Mouse (Mus musculus) embryonic facial prominence, embryonic 12.5 days (tissue): ENCODE results near the gene Chmp5. TPM values are rescaled to one million over a fixed set of nuclear protein-coding genes. Genes with fewer than 3 reads are reported as not detected.
"Not testable (repeated sequence)": the region's sequence is repeated elsewhere in the genome, so short reads cannot be mapped to it uniquely, and the experiment has no call there.

Experiments used
- ATAC-seq: fragments of 200-750 bp; cut with Nextera tagmentation; 2 replicates; pipeline ENCODE4 v1.8.0; 2017; ENCODE audit not compliant: insufficient number of reproducible peaks, insufficient read depth, low FRiP score, low TSS enrichment
- H3K27ac ChIP-seq: fragments of 300-500 bp; sonication (generic); 2 replicates; pipeline ENCODE4 v1.5.1; 2016; ENCODE audit warnings: mild to moderate bottlenecking
- H3K27me3 ChIP-seq: fragments of 300-500 bp; sonication (generic); 2 replicates; pipeline ENCODE4 v1.6.1; 2016; ENCODE audit warnings: mild to moderate bottlenecking, moderate library complexity
- H3K36me3 ChIP-seq: fragments of 300-500 bp; sonication (generic); 2 replicates; pipeline ENCODE4 v1.6.1; 2016; ENCODE audit warnings: mild to moderate bottlenecking
- H3K4me1 ChIP-seq: fragments of 300-500 bp; sonication (generic); 2 replicates; pipeline ENCODE4 v1.6.1; 2016
- H3K4me2 ChIP-seq: fragments of 300-500 bp; sonication (generic); replicated peaks from 2 replicates; pipeline ENCODE4 v1.6.1; 2016; ENCODE audit warnings: mild to moderate bottlenecking, moderate library complexity
- H3K4me3 ChIP-seq: fragments of 300-500 bp; sonication (generic); 2 replicates; pipeline ENCODE4 v1.5.1; 2016; ENCODE audit warnings: mild to moderate bottlenecking
- H3K9ac ChIP-seq: fragments of 300-500 bp; sonication (generic); 2 replicates; pipeline ENCODE4 v1.6.1; 2016; ENCODE audit warnings: mild to moderate bottlenecking, moderate library complexity
- H3K9me3 ChIP-seq: fragments of 300-500 bp; sonication (generic); 2 replicates; pipeline ENCODE4 v1.6.1; 2016; ENCODE audit warnings: mild to moderate bottlenecking, moderate library complexity
- WGBS: fragments of 180-500 bp; shearing (Covaris S2); methylation state at CpG from one replicate; pipeline ENCODE4 v1.1.7; 2016; 5-methylcytosine and 5-hydroxymethylcytosine counted together
- polyA plus RNA-seq: library from polyadenylated mRNA; unstranded; fragments of >200 nt; fragmentation: Nextera tagmentation; extraction: Ambion mirVana; gene quantifications from 2 replicates; pipeline ENCODE4 v1.2.1, GENCODE M21; 2016

Gene Chmp5
- polyA plus RNA-seq, 1 experiment from 2014 or later: 110 TPM

GRCm38 (mm10) chr4:40921288-40921687 is 26.9 kb upstream of the Chmp5 start:
- 59% methylated on average over 3 of the region's 3 CpGs for WGBS
- Histone ChIP-seq H3K27ac (no peak overlapping the region), H3K4me3 (no peak overlapping the region), H3K9me3 (no peaks in the 10 kb centered on the region), H3K4me1 (no peaks in the 10 kb centered on the region), H3K9ac (no peak overlapping the region), H3K27me3 (no peaks in the 10 kb centered on the region), H3K36me3 (no peaks in the 10 kb centered on the region), H3K4me2 (no peak overlapping the region)
- no peak for ATAC-seq

- H3K27me3 ChIP-seq: no peaks in the 10 kb centered on the region
- 71% methylated on average over 6 of the region's 6 CpGs for WGBS
- H3K27ac ChIP-seq: no peak overlapping the region
- no peak overlapping the region for H3K4me2 ChIP-seq
- H3K9me3 ChIP-seq: no peaks in the 10 kb centered on the region
- H3K9ac ChIP-seq: no peak overlapping the region
- no peak for ATAC-seq
- H3K4me3 ChIP-seq: no peak overlapping the region
- no peaks in the 10 kb centered on the region for H3K4me1 ChIP-seq
- no peaks in the 10 kb centered on the region for H3K36me3 ChIP-seq
Measured at GRCm38 (mm10) chr4:40923087-40923651, 25.0 kb upstream of the Chmp5 start.

- Histone ChIP-seq H3K9ac (no peak overlapping the region), H3K36me3 (no peaks in the 10 kb centered on the region), H3K4me3 (no peak overlapping the region), H3K4me2 (no peak overlapping the region), H3K27me3 (no peaks in the 10 kb centered on the region), H3K4me1 (no peaks in the 10 kb centered on the region), H3K27ac (no peak overlapping the region), H3K9me3 (no peaks in the 10 kb centered on the region)
- 35% methylated on average over 3 of the region's 3 CpGs for WGBS
- ATAC-seq: no peak
Measured at GRCm38 (mm10) chr4:40925568-40925967, 22.6 kb upstream of the Chmp5 start.

GRCm38 (mm10) chr4:40929046-40929445 is 19.2 kb upstream of the Chmp5 start:
- H3K4me2 ChIP-seq: no peak overlapping the region
- H3K27me3 ChIP-seq: no peaks in the 10 kb centered on the region
- no peak overlapping the region for H3K27ac ChIP-seq
- 81% methylated on average over 7 of the region's 7 CpGs for WGBS
- H3K9me3 ChIP-seq: no peaks in the 10 kb centered on the region
- H3K36me3 ChIP-seq: peaks cover 21% of the 10 kb centered on the region
- H3K9ac ChIP-seq: no peak overlapping the region
- no peak overlapping the region for H3K4me3 ChIP-seq
- ATAC-seq: no peak
- H3K4me1 ChIP-seq: no peaks in the 10 kb centered on the region

- Histone ChIP-seq H3K9me3 (no peaks in the 10 kb centered on the region), H3K4me2 (no peak overlapping the region), H3K4me1 (no peaks in the 10 kb centered on the region), H3K36me3 (peaks cover 64% of the 10 kb centered on the region), H3K9ac (no peak overlapping the region), H3K4me3 (no peak overlapping the region), H3K27ac (no peak overlapping the region), H3K27me3 (no peaks in the 10 kb centered on the region)
- 86% methylated on average over 5 of the region's 5 CpGs for WGBS
- no peak for ATAC-seq
Measured at GRCm38 (mm10) chr4:40933694-40934093, 14.5 kb upstream of the Chmp5 start.

GRCm38 (mm10) chr4:40934369-40934768 is 13.8 kb upstream of the Chmp5 start:
- H3K9ac ChIP-seq, H3K9me3 ChIP-seq, H3K27ac ChIP-seq, H3K4me1 ChIP-seq, H3K4me3 ChIP-seq, ATAC-seq, H3K4me2 ChIP-seq, H3K27me3 ChIP-seq: not testable (repeated sequence)
- H3K36me3 ChIP-seq: peaks cover 71% of the 10 kb centered on the region
- 87% methylated on average over 3 of the region's 3 CpGs for WGBS

- Histone ChIP-seq H3K27me3 (no peaks in the 10 kb centered on the region), H3K9ac (no peak overlapping the region), H3K9me3 (peaks cover 6% of the 10 kb centered on the region; the same call in 1 of the 2 replicates), H3K4me3 (no peak overlapping the region), H3K27ac (no peak overlapping the region), H3K4me2 (no peak overlapping the region), H3K4me1 (no peaks in the 10 kb centered on the region), H3K36me3 (peaks cover 90% of the 10 kb centered on the region)
- 89% methylated on average over 9 of the region's 9 CpGs for WGBS
- ATAC-seq: no peak
Measured at GRCm38 (mm10) chr4:40936175-40936839, 11.9 kb upstream of the Chmp5 start.

- H3K9me3 ChIP-seq: peaks cover 6% of the 10 kb centered on the region; the same call in 1 of the 2 replicates
- no peak overlapping the region for H3K4me2 ChIP-seq
- no peaks in the 10 kb centered on the region for H3K4me1 ChIP-seq
- H3K27me3 ChIP-seq: no peaks in the 10 kb centered on the region
- H3K27ac ChIP-seq: no peak overlapping the region
- WGBS: 93% methylated on average over 5 of the region's 5 CpGs
- peaks cover 93% of the 10 kb centered on the region for H3K36me3 ChIP-seq
- no peak overlapping the region for H3K4me3 ChIP-seq
- no peak overlapping the region for H3K9ac ChIP-seq
- ATAC-seq: no peak
Measured at GRCm38 (mm10) chr4:40938793-40939192, 9.4 kb upstream of the Chmp5 start.

GRCm38 (mm10) chr4:40943651-40944050 is 4.6 kb upstream of the Chmp5 start:
- Histone ChIP-seq H3K27me3 (no peaks in the 10 kb centered on the region), H3K4me2 (no peak overlapping the region), H3K9me3 (peaks cover 6% of the 10 kb centered on the region; the same call in 1 of the 2 replicates), H3K4me1 (peaks cover 12% of the 10 kb centered on the region), H3K9ac (no peak overlapping the region), H3K36me3 (peaks cover 66% of the 10 kb centered on the region), H3K27ac (no peak overlapping the region), H3K4me3 (no peak overlapping the region)
- WGBS: 96% methylated on average over 5 of the region's 5 CpGs
- no peak for ATAC-seq

- Histone ChIP-seq H3K27me3 (no peaks in the 10 kb centered on the region), H3K4me3 (peak overlapping the region; percentile 88), H3K9ac (peak overlapping the region; percentile 90), H3K4me2 (peak overlapping the region; percentile 79), H3K36me3 (peaks cover 44% of the 10 kb centered on the region), H3K4me1 (peaks cover 20% of the 10 kb centered on the region), H3K27ac (no peak overlapping the region), H3K9me3 (no peaks in the 10 kb centered on the region)
- no peak for ATAC-seq
- 86% methylated on average over 7 of the region's 7 CpGs for WGBS
Measured at GRCm38 (mm10) chr4:40946516-40947121, 1.6 kb upstream of the Chmp5 start.

GRCm38 (mm10) chr4:40947565-40948159 is 545 bp upstream of the Chmp5 start:
- H3K4me1 ChIP-seq: peaks cover 20% of the 10 kb centered on the region
- under 1% methylated on average over 40 of the region's 40 CpGs for WGBS
- peak overlapping the region; percentile 83 for H3K27ac ChIP-seq
- H3K27me3 ChIP-seq: no peaks in the 10 kb centered on the region
- H3K36me3 ChIP-seq: peaks cover 42% of the 10 kb centered on the region
- H3K4me2 ChIP-seq: peak overlapping the region; percentile 79
- H3K9ac ChIP-seq: peak overlapping the region; percentile 90
- ATAC-seq: peak; percentile 13; the same call in 1 of the 2 replicates
- H3K9me3 ChIP-seq: no peaks in the 10 kb centered on the region
- H3K4me3 ChIP-seq: peak overlapping the region; percentile 88

GRCm38 (mm10) chr4:40953521-40953920 is 5.3 kb downstream of the Chmp5 start:
- H3K9ac ChIP-seq: no peak overlapping the region
- peaks cover 67% of the 10 kb centered on the region for H3K36me3 ChIP-seq
- ATAC-seq: no peak
- H3K9me3 ChIP-seq: no peaks in the 10 kb centered on the region
- no peak overlapping the region for H3K4me3 ChIP-seq
- peaks cover 7% of the 10 kb centered on the region; the same call in 1 of the 2 replicates for H3K4me1 ChIP-seq
- 92% methylated on average over 1 of the region's 1 CpGs for WGBS
- H3K4me2 ChIP-seq: no peak overlapping the region
- no peak overlapping the region for H3K27ac ChIP-seq
- H3K27me3 ChIP-seq: no peaks in the 10 kb centered on the region
